ENCODE assay signal across 1 mouse cellular context in the genomic region with DNA sequence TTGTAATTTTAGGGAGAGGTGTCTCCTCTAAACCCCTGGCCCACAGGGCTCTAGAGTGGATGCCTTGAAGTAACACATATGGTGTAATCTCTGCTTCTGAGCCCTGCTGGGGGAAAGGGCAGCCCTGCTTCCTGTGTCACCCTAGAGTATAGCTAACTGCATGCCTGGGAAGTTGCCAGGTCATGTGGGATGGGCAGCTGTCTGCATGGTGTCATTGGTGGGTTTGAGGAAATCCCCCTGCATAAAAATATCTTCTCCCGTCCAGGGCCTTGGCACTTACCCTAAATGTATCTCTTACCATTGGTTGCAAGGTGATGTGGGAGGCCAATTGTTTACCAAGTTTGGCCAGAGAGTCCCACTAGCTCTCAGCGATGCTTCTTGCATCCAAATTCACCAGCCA.
TF ChIP-seq lines count a peak whose summit lies in the region.

No protein-coding gene starts in this region.

TF ChIP-seq in CH12.LX, 34 proteins besides CTCF, POLR2A, EP300 and RAD21 (continued from another document):
- TF ChIP-seq ETS1 (conservative IDR thresholded peaks at IDR 0.05; ENCODE audit: low read depth, low read length): peak; percentile 85
- no peak for TF ChIP-seq RCOR1 (conservative IDR thresholded peaks at IDR 0.05; ENCODE audit: low read depth, low read length)
- 0 out of 2 replicates have a peak, but pooled peaks have one; percentile 11 for TF ChIP-seq TBP (conservative IDR thresholded peaks at IDR 0.05; ENCODE audit: low read depth, low read length)
- TF ChIP-seq NELFE (IDR thresholded peaks at IDR 0.05; ENCODE audit: low read depth, low read length): no peak
